Mouse (Mus musculus) lung, postnatal 0 days (tissue): ENCODE measurements around the gene Dhrs9. TPM values are rescaled to one million over a fixed set of nuclear protein-coding genes. Genes with fewer than 3 reads are reported as not detected.

Experiments used
- ATAC-seq: fragments of 200-750 bp; cut with Nextera tagmentation; 2 replicates; pipeline ENCODE4 v1.8.0; 2017; ENCODE audit warnings: moderate library complexity
- DNase-seq: peaks from one replicate; pipeline ENCODE4 v3.0.0-alpha.2; 2016; ENCODE audit warnings: low spot score
- H3K27ac ChIP-seq: fragments of 300-500 bp; sonication (generic); 2 replicates; pipeline ENCODE4 v1.5.1; 2014; ENCODE audit warnings: antibody characterized with exemption, mild to moderate bottlenecking, low read length, mixed read lengths
- H3K27me3 ChIP-seq: fragments of 300-500 bp; sonication (generic); replicated peaks from 2 replicates; pipeline ENCODE4 v1.6.1; 2014; ENCODE audit warnings: low read length, mixed read lengths; ENCODE audit not compliant: insufficient read depth
- H3K36me3 ChIP-seq: fragments of 300-500 bp; sonication (generic); 2 replicates; pipeline ENCODE4 v1.6.1; 2014; ENCODE audit warnings: low read length, mixed read lengths; ENCODE audit not compliant: insufficient read depth
- H3K4me1 ChIP-seq: fragments of 300-500 bp; sonication (generic); 2 replicates; pipeline ENCODE4 v1.6.1; 2014; ENCODE audit warnings: antibody characterized with exemption, low read depth, low read length, mixed read lengths; ENCODE audit not compliant: insufficient read depth
- H3K4me2 ChIP-seq: fragments of 300-500 bp; sonication (generic); replicated peaks from 2 replicates; pipeline ENCODE4 v1.6.1; 2014; ENCODE audit warnings: low read depth, mild to moderate bottlenecking, low read length, moderate library complexity, mixed read lengths
- H3K4me3 ChIP-seq: fragments of 300-500 bp; sonication (generic); 2 replicates; pipeline ENCODE4 v1.5.1; 2014; ENCODE audit warnings: low read depth, low read length
- H3K9ac ChIP-seq: fragments of 300-500 bp; sonication (generic); replicated peaks from 2 replicates; pipeline ENCODE4 v1.6.1; 2014; ENCODE audit warnings: low read depth, mild to moderate bottlenecking
- H3K9me3 ChIP-seq: fragments of 300-500 bp; sonication (generic); 2 replicates; pipeline ENCODE4 v1.6.1; 2016; ENCODE audit warnings: low read length, mixed read lengths
- CTCF ChIP-seq: IDR thresholded peaks from 2 replicates; pipeline ENCODE4 v1.5.1; 2016; ENCODE audit warnings: antibody characterized with exemption, mild to moderate bottlenecking
- EP300 ChIP-seq: IDR thresholded peaks from 2 replicates; pipeline ENCODE4 v1.6.1; 2016; ENCODE audit warnings: antibody characterized with exemption, mild to moderate bottlenecking, control low read depth
- WGBS: fragments of 180-500 bp; shearing (Covaris S2); extraction: QIAGEN DNeasy Blood & Tissue Kit; methylation state at CpG from one replicate; pipeline ENCODE4 v1.1.7; 2014; 5-methylcytosine and 5-hydroxymethylcytosine counted together
- polyA plus RNA-seq: library from polyadenylated mRNA; unstranded; fragments of >200 nt; fragmentation: Nextera tagmentation; extraction: Ambion mirVana; gene quantifications from 2 replicates; pipeline ENCODE4 v1.2.1, GENCODE M21; 2015

Dhrs9 gene
- polyA plus RNA-seq, 1 experiment from 2014 or later: 0.10 TPM

DNA sequence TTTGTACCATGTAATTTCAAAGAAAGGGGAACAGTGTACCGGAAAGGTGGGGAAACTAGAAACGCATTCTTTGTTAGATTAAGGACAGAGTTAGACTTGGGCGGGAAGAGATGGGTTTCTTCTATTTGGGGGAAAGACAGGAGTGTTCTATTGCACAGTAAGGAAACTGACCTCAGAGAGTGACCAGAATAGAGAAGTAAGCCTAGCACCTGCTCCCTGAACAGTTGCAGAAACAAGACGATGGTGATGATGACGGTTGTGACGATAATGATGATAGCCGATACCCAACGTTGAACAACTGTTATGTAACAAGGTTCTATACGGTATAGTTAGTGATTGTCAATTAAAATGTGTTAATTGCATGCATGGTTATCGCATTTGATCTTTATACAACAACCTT, 34.3 kb downstream of the Dhrs9 start:
- no peak overlapping the region for H3K9ac ChIP-seq
- no peak overlapping the region for H3K4me3 ChIP-seq
- H3K9me3 ChIP-seq: no peaks in the 10 kb centered on the region
- TF ChIP-seq CTCF (no peak), EP300 (no peak)
- no peaks in the 10 kb centered on the region for H3K4me1 ChIP-seq
- no peaks in the 10 kb centered on the region for H3K36me3 ChIP-seq
- no peak for ATAC-seq
- DNase-seq: no peak
- no peaks in the 10 kb centered on the region for H3K27me3 ChIP-seq
- H3K27ac ChIP-seq: no peak overlapping the region
- 85% methylated on average over 10 of the region's 10 CpGs for WGBS
- H3K4me2 ChIP-seq: no peak overlapping the region

- ATAC-seq (no peak), DNase-seq (no peak)
- H3K4me1 ChIP-seq: no peaks in the 10 kb centered on the region
- no peak for TF ChIP-seq EP300
- H3K4me3 ChIP-seq: no peak overlapping the region
- WGBS: 77% methylated on average over 6 of the region's 6 CpGs
- no peaks in the 10 kb centered on the region for H3K36me3 ChIP-seq
- H3K9me3 ChIP-seq: no peaks in the 10 kb centered on the region
- no peak overlapping the region for H3K27ac ChIP-seq
- no peak overlapping the region for H3K9ac ChIP-seq
- H3K4me2 ChIP-seq: no peak overlapping the region
- no peaks in the 10 kb centered on the region for H3K27me3 ChIP-seq
These were observed 34.8 kb downstream of the Dhrs9 start for GRCm38 (mm10) chr2:69415070-69415469.

DNA sequence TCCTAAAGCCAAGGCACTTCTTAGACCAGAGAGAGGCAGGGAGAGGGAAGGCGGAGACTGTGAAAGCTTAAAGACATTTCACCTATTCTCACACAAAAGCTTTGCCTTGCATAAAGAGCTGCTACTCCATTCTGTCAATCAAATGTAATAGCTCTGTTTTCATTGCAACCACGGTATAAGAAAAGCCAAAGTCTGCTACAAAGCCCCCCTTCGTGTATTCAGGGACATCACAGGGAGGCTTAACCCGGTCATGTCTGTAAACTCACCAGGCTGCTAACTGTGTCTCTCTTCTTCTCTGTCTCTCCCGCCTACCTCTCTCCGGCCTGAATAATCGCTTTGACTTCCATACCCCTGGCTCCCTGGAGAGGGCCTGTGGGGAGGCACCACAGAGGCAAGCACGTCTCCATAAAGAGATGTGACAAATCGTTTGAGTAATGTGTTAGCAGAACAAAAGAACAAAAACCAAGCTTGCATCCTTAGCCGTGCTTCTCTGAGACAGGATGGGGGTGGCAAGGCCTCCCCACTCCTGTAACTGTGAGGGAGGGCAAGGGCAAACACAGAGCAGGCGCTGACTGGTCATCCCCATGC, 38.1 kb downstream of the Dhrs9 start:
- TF ChIP-seq CTCF: no peak
- TF ChIP-seq EP300: no peak
- no peak for DNase-seq
- no peaks in the 10 kb centered on the region for H3K4me1 ChIP-seq
- H3K9ac ChIP-seq: no peak overlapping the region
- H3K27me3 ChIP-seq: no peaks in the 10 kb centered on the region
- no peaks in the 10 kb centered on the region for H3K36me3 ChIP-seq
- H3K27ac ChIP-seq: no peak overlapping the region
- no peaks in the 10 kb centered on the region for H3K9me3 ChIP-seq
- ATAC-seq: no peak
- 25% methylated on average over 11 of the region's 11 CpGs for WGBS
- H3K4me2 ChIP-seq: no peak overlapping the region
- no peak overlapping the region for H3K4me3 ChIP-seq

DNA sequence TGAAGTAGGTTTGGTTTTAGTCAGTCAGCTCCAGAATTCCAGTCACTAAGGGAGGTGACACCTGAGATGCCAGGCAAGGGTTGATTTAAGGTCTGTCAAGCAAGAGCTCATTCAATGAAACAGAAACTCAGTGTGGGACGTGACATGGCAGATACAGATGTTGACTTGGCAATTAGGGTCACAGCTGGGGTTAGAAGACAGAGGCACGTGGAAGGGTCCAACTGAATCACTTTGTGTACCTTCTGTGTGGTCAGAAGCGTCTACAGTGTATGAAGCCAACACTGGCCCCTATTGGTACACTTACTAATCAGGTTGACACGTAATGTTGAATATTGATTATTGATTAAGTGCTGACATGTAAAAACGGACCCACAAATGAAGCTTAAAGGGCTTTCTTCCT, 44.6 kb downstream of the Dhrs9 start:
- H3K4me1 ChIP-seq: no peaks in the 10 kb centered on the region
- WGBS: 43% methylated on average over 5 of the region's 5 CpGs
- no peak for TF ChIP-seq EP300
- no peak for TF ChIP-seq CTCF
- H3K4me2 ChIP-seq: no peak overlapping the region
- DNase-seq (no peak), ATAC-seq (no peak)
- no peak overlapping the region for H3K4me3 ChIP-seq
- H3K36me3 ChIP-seq: no peaks in the 10 kb centered on the region
- H3K27ac ChIP-seq: no peak overlapping the region
- no peaks in the 10 kb centered on the region for H3K27me3 ChIP-seq
- no peak overlapping the region for H3K9ac ChIP-seq
- H3K9me3 ChIP-seq: no peaks in the 10 kb centered on the region

GRCm38 (mm10) chr2:69426081-69426480, 45.8 kb downstream of the Dhrs9 start:
- Histone ChIP-seq H3K4me2 (no peak overlapping the region), H3K27me3 (no peaks in the 10 kb centered on the region), H3K9ac (no peak overlapping the region), H3K4me1 (no peaks in the 10 kb centered on the region), H3K27ac (no peak overlapping the region), H3K36me3 (no peaks in the 10 kb centered on the region), H3K4me3 (no peak overlapping the region), H3K9me3 (no peaks in the 10 kb centered on the region)
- TF ChIP-seq EP300 (no peak), CTCF (no peak)
- 83% methylated on average over 1 of the region's 1 CpGs for WGBS
- ATAC-seq (no peak), DNase-seq (no peak)

GRCm38 (mm10) chr2:69427141-69427540, 46.9 kb downstream of the Dhrs9 start:
- H3K27me3 ChIP-seq: no peaks in the 10 kb centered on the region
- WGBS: 80% methylated on average over 10 of the region's 10 CpGs
- no peak overlapping the region for H3K4me3 ChIP-seq
- no peak overlapping the region for H3K27ac ChIP-seq
- ATAC-seq (no peak), DNase-seq (no peak)
- no peaks in the 10 kb centered on the region for H3K36me3 ChIP-seq
- H3K4me2 ChIP-seq: no peak overlapping the region
- no peak overlapping the region for H3K9ac ChIP-seq
- H3K9me3 ChIP-seq: no peaks in the 10 kb centered on the region
- TF ChIP-seq CTCF (no peak), EP300 (no peak)
- no peaks in the 10 kb centered on the region for H3K4me1 ChIP-seq

- ATAC-seq: no peak; the same call in 1 of the 2 replicates
These were observed 47.9 kb downstream of the Dhrs9 start for GRCm38 (mm10) chr2:69428116-69428515.

More at GRCm38 (mm10) chr2:69428116-69428515, 47.9 kb downstream of the Dhrs9 start:
- H3K9ac ChIP-seq: no peak overlapping the region
- no peak overlapping the region for H3K4me3 ChIP-seq
- no peak overlapping the region for H3K4me2 ChIP-seq
- peak; percentile 72 for DNase-seq
- peak; percentile 86 for TF ChIP-seq CTCF
- TF ChIP-seq EP300: no peak
- no peak overlapping the region for H3K27ac ChIP-seq
- H3K36me3 ChIP-seq: no peaks in the 10 kb centered on the region
- no peaks in the 10 kb centered on the region for H3K4me1 ChIP-seq
- 34% methylated on average over 3 of the region's 3 CpGs for WGBS
- H3K9me3 ChIP-seq: no peaks in the 10 kb centered on the region
- no peaks in the 10 kb centered on the region for H3K27me3 ChIP-seq
